7 mouse cellular contexts compared by ENCODE assay signal in the genomic region with DNA sequence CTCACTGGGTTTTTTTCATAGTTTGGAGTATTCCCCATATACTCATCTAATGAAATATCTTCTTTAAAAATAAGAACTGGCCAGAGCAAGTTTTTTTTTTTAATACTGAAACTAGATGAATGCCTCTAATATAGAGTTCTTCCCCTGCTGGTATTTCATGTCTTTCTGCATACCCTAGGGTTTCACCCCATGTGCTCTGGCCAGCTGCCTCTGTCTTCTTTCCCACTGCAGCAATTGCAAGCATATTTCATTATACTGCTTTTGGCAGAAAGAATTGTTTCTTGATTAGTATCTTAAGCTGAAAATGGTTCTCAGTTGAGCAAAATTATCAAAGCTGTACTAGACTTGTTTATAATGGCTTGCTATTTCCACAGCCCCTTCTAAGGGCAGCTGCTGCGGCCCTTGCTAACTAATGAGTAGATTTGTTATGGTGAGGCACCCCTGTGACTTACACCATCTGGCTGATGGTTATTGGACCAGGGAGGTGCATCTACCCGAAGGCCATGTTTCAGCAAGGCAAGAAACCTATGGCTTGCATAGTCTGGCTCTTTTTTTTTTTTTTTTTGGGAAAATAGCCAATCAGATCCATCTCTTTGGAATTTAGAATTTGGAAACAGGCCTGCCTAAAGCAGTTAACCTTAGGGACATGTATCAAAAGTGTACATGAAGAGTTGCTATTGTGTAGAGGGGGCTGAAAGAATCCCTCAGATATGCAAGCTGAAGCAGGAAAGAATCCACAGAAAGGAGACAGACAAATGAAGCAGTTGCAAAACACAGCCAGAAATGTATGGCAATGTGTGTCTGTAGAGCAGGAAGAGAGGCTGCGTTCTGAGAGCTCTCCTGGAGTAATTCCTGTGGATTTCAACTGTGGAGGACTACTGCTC. TPM values are rescaled to one million over a fixed set of nuclear protein-coding genes. Genes with fewer than 3 reads are reported as not detected.
A peak's percentile ranks its signal among the peaks of the same experiment; 100 is the strongest.
DNase-seq lines count a peak whose midpoint lies in the region; ATAC-seq lines count a peak whose summit lies in the region.

No protein-coding gene starts in this region.

- no peaks in the 10 kb centered on the region for H3K9me3 ChIP-seq in limb, embryonic 12.5 days
- H3K9me3 ChIP-seq in limb, embryonic 10.5 days (replicated peaks): no peaks in the 10 kb centered on the region
- no peaks in the 10 kb centered on the region for H3K9me3 ChIP-seq in embryonic facial prominence, embryonic 10.5 days
- no peaks in the 10 kb centered on the region for H3K9me3 ChIP-seq in limb, embryonic 15.5 days

- peak; percentile 42; the same call in 1 of the 2 replicates for ATAC-seq in limb, embryonic 12.5 days (ENCODE audit: insufficient number of reproducible peaks, insufficient read depth, low FRiP score, low TSS enrichment, low read depth)
- peak; percentile 77; the same call in 1 of the 2 replicates for ATAC-seq in limb, embryonic 15.5 days (ENCODE audit: insufficient number of reproducible peaks, low FRiP score, low TSS enrichment, low read depth)
- ATAC-seq in inflammation-experienced regulatory T-cells, adult 6 months: no peak

- H3K4me3 ChIP-seq in limb, embryonic 12.5 days (replicated peaks): no peak overlapping the region
- no peak overlapping the region for H3K4me3 ChIP-seq in limb, embryonic 10.5 days
- no peak overlapping the region for H3K4me3 ChIP-seq in embryonic facial prominence, embryonic 10.5 days
- H3K4me3 ChIP-seq in limb, embryonic 15.5 days: no peak overlapping the region

- no peak overlapping the region for H3K9ac ChIP-seq in limb, embryonic 12.5 days (replicated peaks)
- no peak overlapping the region for H3K9ac ChIP-seq in limb, embryonic 15.5 days

- 50% methylated on average over 3 of the region's 3 CpGs for WGBS in limb, embryonic 12.5 days
- 81% methylated on average over 3 of the region's 3 CpGs for WGBS in limb, embryonic 10.5 days
- 70% methylated on average over 3 of the region's 3 CpGs for WGBS in embryonic facial prominence, embryonic 10.5 days
- WGBS in limb, embryonic 15.5 days: 29% methylated on average over 3 of the region's 3 CpGs

- H3K36me3 ChIP-seq in limb, embryonic 12.5 days: no peaks in the 10 kb centered on the region
- no peaks in the 10 kb centered on the region for H3K36me3 ChIP-seq in limb, embryonic 10.5 days
- no peaks in the 10 kb centered on the region for H3K36me3 ChIP-seq in embryonic facial prominence, embryonic 10.5 days (replicated peaks)
- no peaks in the 10 kb centered on the region for H3K36me3 ChIP-seq in limb, embryonic 15.5 days

- no peak for DNase-seq in limb, embryonic 10.5 days (ENCODE audit: low spot score)
- DNase-seq in embryonic facial prominence, embryonic 10.5 days (ENCODE audit: low spot score): peak; percentile 14
- DNase-seq in gonadal fat pad, adult 2 months (ENCODE audit: low read depth): peak; percentile 40
- no peak for DNase-seq in spleen, postnatal 14 days (ENCODE audit: low spot score in 2 of 2)

- H3K4me1 ChIP-seq in limb, embryonic 12.5 days (replicated peaks): no peaks in the 10 kb centered on the region
- no peaks in the 10 kb centered on the region for H3K4me1 ChIP-seq in limb, embryonic 10.5 days
- no peaks in the 10 kb centered on the region for H3K4me1 ChIP-seq in embryonic facial prominence, embryonic 10.5 days
- no peaks in the 10 kb centered on the region for H3K4me1 ChIP-seq in limb, embryonic 15.5 days

- no peak overlapping the region for H3K27ac ChIP-seq in limb, embryonic 12.5 days
- H3K27ac ChIP-seq in limb, embryonic 10.5 days: no peak overlapping the region
- H3K27ac ChIP-seq in embryonic facial prominence, embryonic 10.5 days (replicated peaks): no peak overlapping the region
- no peak overlapping the region; the same call in none of the 2 replicates for H3K27ac ChIP-seq in limb, embryonic 15.5 days

- no peaks in the 10 kb centered on the region for H3K27me3 ChIP-seq in limb, embryonic 12.5 days
- no peaks in the 10 kb centered on the region for H3K27me3 ChIP-seq in limb, embryonic 10.5 days (ENCODE audit: low read depth, poor library complexity, severe bottlenecking)
- H3K27me3 ChIP-seq in embryonic facial prominence, embryonic 10.5 days (replicated peaks; ENCODE audit: low read depth, poor library complexity, severe bottlenecking): no peaks in the 10 kb centered on the region
- no peaks in the 10 kb centered on the region for H3K27me3 ChIP-seq in limb, embryonic 15.5 days

- H3K4me2 ChIP-seq in limb, embryonic 12.5 days: no peak overlapping the region
- H3K4me2 ChIP-seq in limb, embryonic 15.5 days: no peak overlapping the region

RNA-seq across cellular contexts. Expression of gene Trim52, which starts 30.6 kb away (rescaled TPM):
- polyA plus RNA-seq in limb, embryonic 12.5 days (2016; fragmentation: Nextera tagmentation; extraction: Ambion mirVana): not detected in 2 replicates
- not detected in 2 replicates for polyA plus RNA-seq in limb, embryonic 10.5 days (2016; fragmentation: Nextera tagmentation; extraction: Ambion mirVana)
- not detected in 2 replicates for polyA plus RNA-seq in embryonic facial prominence, embryonic 10.5 days (2016; fragmentation: Nextera tagmentation; extraction: Ambion mirVana)
- 0.16 TPM in 1 of 2 replicates, not detected in the other for polyA plus RNA-seq in gonadal fat pad, adult 2 months (2012; rRNA removed)
- not detected in 2 replicates for polyA plus RNA-seq in limb, embryonic 15.5 days (2015; fragmentation: Nextera tagmentation; extraction: Ambion mirVana)
- polyA plus RNA-seq in inflammation-experienced regulatory T-cells, adult 6 months (2017; shearing (Covaris generic)): not detected

Comparison
In these comparisons a context has a peak if more than half of its experiments do, and no peak if none do; other contexts are left out.
1. DNase-seq: peak in embryonic facial prominence, embryonic 10.5 days (single experiment) and gonadal fat pad, adult 2 months (single experiment); none in limb, embryonic 10.5 days (single experiment) and spleen, postnatal 14 days (0 of 2).